Mouse (Mus musculus) heart, adult 18-20 months (tissue): ENCODE data around the gene Nkiras1. TPM values are rescaled to one million over a fixed set of nuclear protein-coding genes. Genes with fewer than 3 reads are reported as not detected.
A peak's percentile ranks its signal among the peaks of the same experiment; 100 is the strongest.

ENCODE experiments used
- DNase-seq, 2 experiments: peaks; one replicate each; pipeline ENCODE4 v3.0.0; 2021 to 2022; ENCODE audit warnings: mixed read lengths in 1 of 2
- total RNA-seq, 2 experiments: library from RNA; stranded (reverse); gene quantifications; 2 replicates each; pipeline ENCODE4 v1.2.3; 2021

The Nkiras1 gene
- total RNA-seq, 2 experiments from 2014 or later: 35.5 to 41.4 TPM

- no peak for DNase-seq
These were observed 3.6 kb downstream of the Nkiras1 start for GRCm38 (mm10) chr14:18274526-18274925.

GRCm38 (mm10) chr14:18280375-18280774 lies 9.4 kb downstream of the Nkiras1 start:
- no peak for DNase-seq

- DNase-seq: peak in 1 of 2 experiments; percentile 58
These were observed 13.6 kb downstream of the Nkiras1 start for GRCm38 (mm10) chr14:18284581-18284980.

- DNase-seq: no peak
These were observed 14.5 kb downstream of the Nkiras1 start for GRCm38 (mm10) chr14:18285476-18285875.

- no peak for DNase-seq
These were observed 15.5 kb downstream of the Nkiras1 start for GRCm38 (mm10) chr14:18286441-18286840.

GRCm38 (mm10) chr14:18287391-18287790 lies 16.5 kb downstream of the Nkiras1 start:
- no peak for DNase-seq

GRCm38 (mm10) chr14:18292111-18292510 lies 21.2 kb downstream of the Nkiras1 start:
- DNase-seq: no peak

GRCm38 (mm10) chr14:18292578-18292977 lies 21.6 kb downstream of the Nkiras1 start:
- DNase-seq: no peak

- DNase-seq: no peak
These were observed 26.5 kb downstream of the Nkiras1 start for GRCm38 (mm10) chr14:18297441-18297840.

GRCm38 (mm10) chr14:18298874-18299273 lies 27.9 kb downstream of the Nkiras1 start:
- no peak for DNase-seq

- no peak for DNase-seq
These were observed 29.7 kb downstream of the Nkiras1 start for GRCm38 (mm10) chr14:18300676-18301075.

- no peak for DNase-seq
These were observed 30.7 kb downstream of the Nkiras1 start for GRCm38 (mm10) chr14:18301591-18301990.

- DNase-seq: peak in 1 of 2 experiments; percentile 20
These were observed 31.8 kb downstream of the Nkiras1 start for GRCm38 (mm10) chr14:18302750-18303149.

GRCm38 (mm10) chr14:18303262-18303661 lies 32.3 kb downstream of the Nkiras1 start:
- DNase-seq: peak; percentile 65 to 84

- no peak for DNase-seq
These were observed 33.2 kb downstream of the Nkiras1 start for GRCm38 (mm10) chr14:18304165-18304564.

GRCm38 (mm10) chr14:18317457-18318411 lies 46.8 kb downstream of the Nkiras1 start:
- no peak for DNase-seq

GRCm38 (mm10) chr14:18326968-18327672 lies 56.2 kb downstream of the Nkiras1 start:
- DNase-seq: peak; percentile 31 to 55

- peak; percentile 27 to 51 for DNase-seq
These were observed 60.1 kb downstream of the Nkiras1 start for GRCm38 (mm10) chr14:18330789-18331692.

- peak; percentile 82 to 85 for DNase-seq
These were observed 60.8 kb downstream of the Nkiras1 start, which contains the start of gene Ube2e1 for GRCm38 (mm10) chr14:18331693-18332131. Gene Ube2e1, minus strand, starts transcription at chr14:18331859.
